Mouse (Mus musculus) neural tube, embryonic 14.5 days (tissue): ENCODE measurements around the gene Pde7b. TPM values are rescaled to one million over a fixed set of nuclear protein-coding genes. Genes with fewer than 3 reads are reported as not detected.
A peak's percentile ranks its signal among the peaks of the same experiment; 100 is the strongest.

Source experiments
- ATAC-seq: fragments of 200-750 bp; cut with Nextera tagmentation; 2 replicates; pipeline ENCODE4 v1.8.0; 2017; ENCODE audit warnings: low read depth, mild to moderate bottlenecking, moderate TSS enrichment, moderate library complexity
- H3K27ac ChIP-seq: fragments of 300-500 bp; sonication (generic); 2 replicates; pipeline ENCODE4 v1.5.1; 2014; ENCODE audit warnings: low read depth, mild to moderate bottlenecking, control low read depth, low read length, moderate library complexity, mixed read lengths
- H3K27me3 ChIP-seq: fragments of 300-500 bp; sonication (generic); 2 replicates; pipeline ENCODE4 v1.6.1; 2014; ENCODE audit warnings: low read length; ENCODE audit not compliant: control insufficient read depth, insufficient read depth
- H3K36me3 ChIP-seq: fragments of 300-500 bp; sonication (generic); 2 replicates; pipeline ENCODE4 v1.6.1; 2014; ENCODE audit warnings: low read length, mixed read lengths; ENCODE audit not compliant: control insufficient read depth, insufficient read depth
- H3K4me1 ChIP-seq: fragments of 300-500 bp; sonication (generic); 2 replicates; pipeline ENCODE4 v1.6.1; 2014; ENCODE audit warnings: low read length; ENCODE audit not compliant: control insufficient read depth, insufficient read depth
- H3K4me2 ChIP-seq: fragments of 300-500 bp; sonication (generic); 2 replicates; pipeline ENCODE4 v1.6.1; 2014; ENCODE audit warnings: mild to moderate bottlenecking, low read depth, low read length, control low read depth
- H3K4me3 ChIP-seq: fragments of 300-500 bp; sonication (generic); 2 replicates; pipeline ENCODE4 v1.5.1; 2014; ENCODE audit warnings: low read depth, low read length, control low read depth, mixed read lengths
- H3K9ac ChIP-seq: fragments of 300-500 bp; sonication (generic); replicated peaks from 2 replicates; pipeline ENCODE4 v1.6.1; 2014; ENCODE audit warnings: low read depth, mild to moderate bottlenecking, control low read depth, low read length, mixed read lengths
- H3K9me3 ChIP-seq: fragments of 300-500 bp; sonication (generic); 2 replicates; pipeline ENCODE4 v1.6.1; 2016; ENCODE audit warnings: low read length; ENCODE audit not compliant: control insufficient read depth
- WGBS: fragments of 180-500 bp; shearing (Covaris S2); extraction: QIAGEN DNeasy Blood & Tissue Kit; methylation state at CpG from one replicate; pipeline ENCODE4 v1.1.7; 2014; 5-methylcytosine and 5-hydroxymethylcytosine counted together
- polyA plus RNA-seq: library from polyadenylated mRNA; unstranded; fragments of >200 nt; fragmentation: Nextera tagmentation; extraction: Ambion mirVana; gene quantifications from 2 replicates; pipeline ENCODE4 v1.2.1, GENCODE M21; 2014

Pde7b gene
- polyA plus RNA-seq, 1 experiment from 2014 or later, result 3.2 TPM

DNA sequence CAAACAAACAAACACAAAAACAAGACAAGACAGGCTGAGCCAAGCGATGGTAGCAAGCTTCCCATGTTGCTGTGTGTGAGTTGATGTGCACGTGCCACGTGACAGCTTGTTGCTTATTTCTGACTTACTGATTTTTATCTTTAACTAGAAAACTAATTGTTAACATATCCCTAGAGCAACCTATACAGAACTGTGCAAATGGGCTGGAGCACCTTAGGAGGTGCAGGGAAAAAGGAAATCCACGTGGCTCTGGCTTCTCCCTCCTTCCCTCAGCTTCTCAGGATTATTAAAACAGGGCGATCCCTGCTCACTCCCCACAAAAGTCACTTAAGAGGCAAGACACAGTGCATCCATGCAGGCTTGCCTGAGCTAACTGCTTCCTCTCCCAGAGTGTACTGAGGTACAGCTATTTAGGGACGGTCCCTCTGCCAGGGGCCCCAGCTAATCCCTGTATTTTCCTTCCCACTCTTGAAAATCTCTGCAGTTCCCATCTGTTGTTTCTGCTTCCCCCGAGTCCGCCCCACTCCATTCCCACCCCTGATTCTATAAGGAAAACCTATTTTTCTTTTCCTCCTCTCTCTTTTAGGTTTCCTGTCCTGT lies 606 bp upstream of the Pde7b start:
- H3K27me3 ChIP-seq, result no peaks in the 10 kb centered on the region
- H3K4me3 ChIP-seq, result no peak overlapping the region
- no peak for ATAC-seq
- no peaks in the 10 kb centered on the region for H3K4me1 ChIP-seq
- no peaks in the 10 kb centered on the region for H3K9me3 ChIP-seq
- no peak overlapping the region for H3K9ac ChIP-seq
- no peaks in the 10 kb centered on the region for H3K36me3 ChIP-seq
- 69% methylated on average over 8 of the region's 8 CpGs for WGBS
- peak overlapping the region; percentile 52; the same call in 1 of the 2 replicates for H3K4me2 ChIP-seq
- H3K27ac ChIP-seq, result no peak overlapping the region

DNA sequence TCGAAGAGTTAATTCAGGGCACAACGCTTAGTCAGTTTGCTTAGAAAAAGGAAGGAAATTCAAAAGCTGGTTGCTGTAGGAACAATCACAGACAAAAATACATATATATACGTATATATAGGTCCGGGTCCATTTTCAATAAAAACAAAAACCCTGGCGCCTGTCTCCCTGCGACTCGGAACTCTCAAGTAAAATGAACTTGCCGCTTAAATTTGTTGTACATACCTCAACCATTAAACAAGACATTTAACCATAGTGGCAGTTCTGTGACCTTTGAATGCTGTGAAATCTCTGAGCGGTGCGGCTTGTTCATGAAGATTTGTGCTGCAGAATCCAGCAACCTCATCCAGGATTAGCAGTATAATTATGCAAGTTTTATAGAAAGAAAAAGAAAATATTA lies 427 bp downstream of the Pde7b start:
- 33% methylated on average over 10 of the region's 10 CpGs for WGBS
- Histone ChIP-seq H3K9ac (peak overlapping the region; percentile 25; the same call in 1 of the 2 replicates), H3K27me3 (no peaks in the 10 kb centered on the region), H3K27ac (0 out of 2 replicates have a peak overlapping the region, but pooled peaks have one; percentile 28), H3K36me3 (no peaks in the 10 kb centered on the region), H3K4me1 (no peaks in the 10 kb centered on the region), H3K4me2 (peak overlapping the region; percentile 52), H3K9me3 (no peaks in the 10 kb centered on the region), H3K4me3 (peak overlapping the region; percentile 21)
- ATAC-seq, result no peak

DNA sequence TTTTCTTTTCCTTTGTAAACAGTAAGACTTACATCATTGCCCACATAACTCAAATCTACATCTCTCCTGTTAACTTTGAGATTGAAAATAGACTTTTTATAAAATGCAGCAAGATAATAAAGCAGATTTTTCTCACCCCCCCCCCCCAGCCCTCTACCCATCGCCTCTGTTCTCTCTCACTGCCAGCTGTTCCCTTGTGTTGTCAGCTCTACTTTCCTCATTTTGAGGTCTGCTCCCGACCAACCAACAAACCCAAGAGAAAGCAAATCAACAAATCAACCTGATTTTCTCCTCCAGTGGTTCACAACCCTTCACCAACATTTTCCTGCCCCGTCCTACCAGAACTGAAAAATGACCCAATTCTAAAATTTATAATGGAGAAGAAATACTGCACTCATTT lies 916 bp downstream of the Pde7b start:
- whole genome bisulfite sequencing, result 4% methylated on average over 3 of the region's 3 CpGs
- H3K9me3 ChIP-seq, result no peaks in the 10 kb centered on the region
- no peaks in the 10 kb centered on the region for H3K27me3 ChIP-seq
- peak overlapping the region; percentile 52 for H3K4me2 ChIP-seq
- H3K36me3 ChIP-seq, result no peaks in the 10 kb centered on the region
- no peak for ATAC-seq
- no peak overlapping the region for H3K9ac ChIP-seq
- H3K27ac ChIP-seq, result no peak overlapping the region
- H3K4me1 ChIP-seq, result no peaks in the 10 kb centered on the region
- peak overlapping the region; percentile 21; the same call in 1 of the 2 replicates for H3K4me3 ChIP-seq

DNA sequence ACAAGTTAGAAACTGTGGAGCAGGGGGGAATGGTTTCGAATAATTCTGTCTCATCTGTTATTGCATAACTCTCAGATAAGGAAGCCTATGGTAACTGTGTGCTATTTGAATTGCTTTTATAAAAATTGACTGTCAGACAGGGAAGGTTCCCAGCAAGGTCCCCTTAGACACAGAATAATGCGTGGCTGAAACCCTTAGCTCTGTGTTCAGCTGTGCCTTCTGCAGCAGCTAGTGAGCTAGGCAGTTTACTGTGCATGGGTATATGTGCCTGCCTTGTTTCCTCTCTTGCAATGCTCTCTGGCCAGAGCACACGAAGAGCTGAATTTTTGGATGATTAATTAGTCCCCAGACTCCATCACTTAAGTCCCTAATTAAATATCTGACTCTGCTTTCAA lies 1.4 kb downstream of the Pde7b start:
- ATAC-seq, result peak; percentile 68
- no peak overlapping the region for H3K27ac ChIP-seq
- peak overlapping the region; percentile 21 for H3K4me2 ChIP-seq
- H3K9me3 ChIP-seq, result no peaks in the 10 kb centered on the region
- H3K27me3 ChIP-seq, result no peaks in the 10 kb centered on the region
- no peak overlapping the region for H3K9ac ChIP-seq
- H3K4me3 ChIP-seq, result no peak overlapping the region
- no peaks in the 10 kb centered on the region for H3K4me1 ChIP-seq
- H3K36me3 ChIP-seq, result no peaks in the 10 kb centered on the region
- 23% methylated on average over 3 of the region's 3 CpGs for WGBS

DNA sequence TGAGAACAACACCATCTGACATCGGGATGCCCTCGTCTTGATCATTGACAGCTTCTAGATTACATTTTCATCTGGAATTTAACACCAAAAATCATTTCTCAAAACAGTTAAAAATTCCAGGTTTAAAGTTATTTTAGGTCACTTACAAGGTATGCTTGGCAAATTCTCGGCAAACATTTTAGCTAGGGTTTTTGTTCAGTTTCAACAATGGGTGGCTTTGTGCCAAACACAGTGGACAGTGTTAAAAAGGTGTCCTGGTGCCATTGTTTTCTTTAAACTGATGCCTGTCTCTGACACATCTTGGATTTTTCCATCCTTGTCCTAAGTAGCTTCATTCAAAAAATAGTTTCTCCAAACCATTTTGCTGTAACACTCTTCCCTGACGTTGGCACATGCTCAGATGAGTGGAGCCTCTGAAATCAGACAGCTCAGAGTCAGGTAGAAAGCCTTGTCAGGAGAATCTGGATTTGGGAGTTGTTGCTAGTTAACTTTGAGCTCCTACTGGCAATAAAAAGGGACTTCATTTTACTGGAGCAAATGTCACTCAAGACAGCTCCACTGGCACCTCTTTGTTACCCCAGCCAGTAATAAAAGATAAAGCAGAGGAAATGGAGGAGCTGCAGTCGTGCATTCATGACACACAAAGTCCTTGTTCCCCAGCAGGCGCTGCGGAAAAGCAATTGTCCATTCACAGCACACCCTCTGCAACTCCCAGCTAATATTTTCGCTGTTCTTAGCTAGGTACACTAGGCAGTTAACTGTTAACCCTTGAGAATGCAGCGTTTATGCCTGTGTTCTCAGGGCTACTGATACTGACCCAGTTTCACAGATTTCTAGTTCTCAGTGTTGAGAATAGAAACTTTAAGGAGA lies 2.0 kb downstream of the Pde7b start:
- Histone ChIP-seq H3K9ac (no peak overlapping the region), H3K27me3 (no peaks in the 10 kb centered on the region), H3K27ac (no peak overlapping the region), H3K36me3 (no peaks in the 10 kb centered on the region), H3K4me2 (peak overlapping the region; percentile 21), H3K4me1 (no peaks in the 10 kb centered on the region), H3K9me3 (no peaks in the 10 kb centered on the region), H3K4me3 (no peak overlapping the region)
- ATAC-seq, result peak; percentile 33; the same call in 1 of the 2 replicates
- 27% methylated on average over 9 of the region's 9 CpGs for WGBS

DNA sequence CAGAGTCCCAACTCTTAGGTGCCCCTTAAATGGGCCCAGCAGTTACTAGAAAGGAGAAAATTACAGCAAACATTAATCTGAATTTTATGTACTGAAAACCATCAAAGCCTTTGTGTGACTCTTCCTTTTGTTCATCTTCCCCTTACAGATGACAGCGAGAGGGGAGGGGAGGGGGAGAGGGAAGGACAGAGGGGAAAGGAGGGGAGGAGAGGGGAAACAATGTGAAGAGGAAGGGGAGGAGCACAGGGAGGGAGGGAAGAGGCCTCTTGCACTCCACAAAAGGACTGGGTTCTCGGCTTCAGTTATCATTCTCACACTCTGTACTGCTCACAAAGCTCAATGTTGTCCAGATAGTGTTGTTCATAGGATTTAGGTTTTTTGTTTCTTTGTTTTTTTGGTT lies 5.7 kb downstream of the Pde7b start:
- H3K9ac ChIP-seq, result no peak overlapping the region
- H3K27ac ChIP-seq, result no peak overlapping the region
- no peak overlapping the region for H3K4me2 ChIP-seq
- ATAC-seq, result no peak
- H3K27me3 ChIP-seq, result no peaks in the 10 kb centered on the region
- H3K36me3 ChIP-seq, result no peaks in the 10 kb centered on the region
- no peaks in the 10 kb centered on the region for H3K9me3 ChIP-seq
- H3K4me1 ChIP-seq, result no peaks in the 10 kb centered on the region
- WGBS, result 35% methylated on average over 2 of the region's 2 CpGs
- H3K4me3 ChIP-seq, result no peak overlapping the region

DNA sequence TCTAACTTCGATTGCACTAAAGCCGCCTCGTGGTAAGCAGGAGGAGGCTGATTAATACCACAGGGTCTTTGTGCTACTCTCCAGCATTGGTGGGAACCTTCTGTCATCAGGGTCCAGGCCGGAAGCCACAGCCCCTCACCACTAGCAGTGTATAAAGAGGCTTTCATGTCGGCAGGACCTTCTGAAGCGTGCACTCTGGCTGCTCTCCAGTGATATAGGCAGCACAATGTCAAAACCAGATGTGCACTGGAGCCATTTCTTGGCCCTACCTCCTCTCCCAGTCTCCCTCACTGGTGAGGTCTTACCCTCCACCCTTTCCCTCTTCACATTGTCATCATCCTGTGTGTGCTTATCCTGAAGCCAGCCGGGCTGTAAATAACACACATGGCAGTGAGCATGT lies 24.2 kb downstream of the Pde7b start:
- Histone ChIP-seq H3K9ac (no peak overlapping the region), H3K4me2 (no peak overlapping the region), H3K9me3 (no peaks in the 10 kb centered on the region), H3K4me1 (no peaks in the 10 kb centered on the region), H3K27me3 (no peaks in the 10 kb centered on the region), H3K4me3 (no peak overlapping the region), H3K36me3 (no peaks in the 10 kb centered on the region), H3K27ac (no peak overlapping the region)
- no peak for ATAC-seq
- 68% methylated on average over 7 of the region's 7 CpGs for WGBS

DNA sequence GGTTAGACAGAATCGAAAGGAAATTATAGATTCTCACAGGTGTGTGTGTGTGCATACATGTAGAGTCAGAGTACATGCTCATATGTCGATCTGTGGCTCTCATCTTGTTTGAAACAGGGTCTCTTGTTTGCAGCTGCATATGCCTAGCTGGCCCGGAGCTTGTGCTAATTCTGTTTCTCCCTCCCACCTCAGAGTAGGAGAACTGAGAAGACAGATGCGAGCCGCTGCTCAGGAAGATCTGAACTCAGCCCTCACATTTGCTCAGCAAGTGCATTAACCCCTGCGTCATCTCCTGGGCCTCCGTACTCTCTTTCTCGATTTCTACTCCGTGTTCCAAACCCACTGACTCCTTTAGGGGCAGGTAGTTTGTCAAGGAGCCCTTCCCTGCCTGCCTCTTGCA lies 25.0 kb downstream of the Pde7b start:
- H3K27ac ChIP-seq, result no peak overlapping the region
- no peak overlapping the region for H3K4me2 ChIP-seq
- H3K9ac ChIP-seq, result no peak overlapping the region
- no peak for ATAC-seq
- no peaks in the 10 kb centered on the region for H3K9me3 ChIP-seq
- WGBS, result 91% methylated on average over 9 of the region's 9 CpGs
- no peaks in the 10 kb centered on the region for H3K27me3 ChIP-seq
- no peak overlapping the region for H3K4me3 ChIP-seq
- no peaks in the 10 kb centered on the region for H3K4me1 ChIP-seq
- no peaks in the 10 kb centered on the region for H3K36me3 ChIP-seq

DNA sequence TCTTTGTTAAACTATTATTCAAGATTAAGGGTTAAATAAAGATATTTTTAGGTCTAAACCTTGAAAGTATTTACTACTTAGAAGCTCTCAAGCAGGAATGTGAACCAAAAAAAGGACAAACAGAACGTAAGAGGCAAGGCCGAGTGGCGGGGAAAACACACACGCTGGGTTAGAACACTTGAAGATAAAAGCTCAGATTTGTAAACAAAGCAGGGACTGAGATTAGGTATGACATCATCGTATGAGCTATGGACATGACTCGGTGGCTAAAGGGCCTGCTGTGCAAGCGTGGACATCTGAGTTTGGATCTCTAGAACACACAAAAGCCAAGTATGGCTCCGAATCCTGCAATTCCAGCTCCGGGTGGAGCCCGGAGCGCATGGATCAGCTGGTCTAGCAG lies 29.2 kb downstream of the Pde7b start:
- WGBS, result 90% methylated on average over 11 of the region's 11 CpGs
- Histone ChIP-seq H3K9me3 (no peaks in the 10 kb centered on the region), H3K9ac (no peak overlapping the region), H3K4me2 (no peak overlapping the region), H3K4me1 (no peaks in the 10 kb centered on the region), H3K27me3 (no peaks in the 10 kb centered on the region), H3K36me3 (no peaks in the 10 kb centered on the region), H3K27ac (no peak overlapping the region), H3K4me3 (no peak overlapping the region)
- no peak for ATAC-seq
